Mouse (Mus musculus) large intestine, adult 2 months (tissue): ENCODE results near the gene Mum1. TPM values are rescaled to one million over a fixed set of nuclear protein-coding genes. Genes with fewer than 3 reads are reported as not detected.
"Not testable (repeated sequence)": the region's sequence is repeated elsewhere in the genome, so short reads cannot be mapped to it uniquely, and the experiment has no call there.

Source experiments
- DNase-seq: peaks from one replicate; pipeline ENCODE4 v3.0.0-alpha.2; 2012; ENCODE audit warnings: low read depth, low spot score
- WGBS: fragments of 180-500 bp; shearing (Covaris S2); methylation state at CpG from one replicate; pipeline ENCODE4 v1.1.7; 2018; 5-methylcytosine and 5-hydroxymethylcytosine counted together
- polyA plus RNA-seq: library from polyadenylated mRNA; depleted of rRNA; stranded (reverse); fragments of >200 nt; gene quantifications from 2 replicates; pipeline ENCODE4 v1.2.3, GENCODE M21; 2012

The Mum1 gene
- polyA plus RNA-seq, 1 experiment = 24.7 TPM

- not testable (repeated sequence) for DNase-seq
- 9% methylated on average over 3 of the region's 3 CpGs for WGBS
Measured at GRCm38 (mm10) chr10:80248437-80248836, 22.2 kb downstream of the Mum1 start.

- peak; percentile 83 for DNase-seq
- under 1% methylated on average over 53 of the region's 53 CpGs for WGBS
Measured at GRCm38 (mm10) chr10:80248971-80249640, 22.9 kb downstream of the Mum1 start, which contains the start of gene Ndufs7. Gene Ndufs7 (plus strand): TSS chr10:80249121.

- WGBS = 11% methylated on average over 2 of the region's 2 CpGs
- no peak for DNase-seq
Measured at GRCm38 (mm10) chr10:80250059-80250458, 23.8 kb downstream of the Mum1 start.

- WGBS = 77% methylated on average over 4 of the region's 4 CpGs
Measured at GRCm38 (mm10) chr10:80250573-80250972, 24.3 kb downstream of the Mum1 start.

GRCm38 (mm10) chr10:80252011-80252410 is 25.8 kb downstream of the Mum1 start:
- DNase-seq = no peak

More at GRCm38 (mm10) chr10:80250573-80250972, 24.3 kb downstream of the Mum1 start:
- DNase-seq = no peak

- 96% methylated on average over 11 of the region's 11 CpGs for WGBS
- DNase-seq = no peak
Measured at GRCm38 (mm10) chr10:80252493-80253274, 26.4 kb downstream of the Mum1 start.

- WGBS = 75% methylated on average over 6 of the region's 6 CpGs
- no peak for DNase-seq
Measured at GRCm38 (mm10) chr10:80253551-80253950, 27.3 kb downstream of the Mum1 start.

- DNase-seq = no peak
- WGBS = 94% methylated on average over 26 of the region's 26 CpGs
Measured at GRCm38 (mm10) chr10:80254331-80255297, 28.4 kb downstream of the Mum1 start.

GRCm38 (mm10) chr10:80255881-80256535 is 29.8 kb downstream of the Mum1 start:
- 80% methylated on average over 5 of the region's 5 CpGs for WGBS
- DNase-seq = no peak

- DNase-seq = no peak
- 81% methylated on average over 2 of the region's 2 CpGs for WGBS
Measured at GRCm38 (mm10) chr10:80257936-80258335, 31.7 kb downstream of the Mum1 start.

GRCm38 (mm10) chr10:80258752-80259462 is 32.7 kb downstream of the Mum1 start:
- WGBS = 94% methylated on average over 14 of the region's 14 CpGs
- no peak for DNase-seq

- DNase-seq = no peak
- WGBS = 84% methylated on average over 6 of the region's 6 CpGs
Measured at GRCm38 (mm10) chr10:80259463-80259805, 33.2 kb downstream of the Mum1 start.

- DNase-seq = no peak
- 16% methylated on average over 19 of the region's 19 CpGs for WGBS
Measured at GRCm38 (mm10) chr10:80259861-80260641, 33.8 kb downstream of the Mum1 start.

- WGBS = under 1% methylated on average over 49 of the region's 49 CpGs
- DNase-seq = peak; percentile 91
Measured at GRCm38 (mm10) chr10:80260642-80261584, 34.7 kb downstream of the Mum1 start, which contains the start of the genes Gamt and Dazap1. Gene Gamt (minus strand): TSS chr10:80261012. Gene Dazap1 (plus strand): TSS chr10:80261486.

GRCm38 (mm10) chr10:80261585-80261968 is 35.3 kb downstream of the Mum1 start:
- DNase-seq = peak; percentile 98
- WGBS = 0% methylated on average over 14 of the region's 14 CpGs

- no peak for DNase-seq
- WGBS = 43% methylated on average over 12 of the region's 12 CpGs
Measured at GRCm38 (mm10) chr10:80262169-80262568, 35.9 kb downstream of the Mum1 start.

GRCm38 (mm10) chr10:80262776-80263365 is 36.6 kb downstream of the Mum1 start:
- DNase-seq = no peak
- WGBS = 90% methylated on average over 10 of the region's 10 CpGs
